Mouse (Mus musculus) ES-Bruce4 (cell line): ENCODE results near the gene Tmem218. TPM values are rescaled to one million over a fixed set of nuclear protein-coding genes. Genes with fewer than 3 reads are reported as not detected.
A peak's percentile ranks its signal among the peaks of the same experiment; 100 is the strongest.

ENCODE experiments used
- H3K27ac ChIP-seq: 2 replicates; pipeline ENCODE4 v1.5.1; 2012; ENCODE audit warnings: low read length, inconsistent platforms; ENCODE audit not compliant: insufficient read depth
- H3K27me3 ChIP-seq: 2 replicates; pipeline ENCODE4 v1.6.1; 2012; ENCODE audit warnings: mild to moderate bottlenecking, low read length, inconsistent platforms; ENCODE audit not compliant: control insufficient read depth, poor library complexity, insufficient read depth, severe bottlenecking
- H3K36me3 ChIP-seq: 2 replicates; pipeline ENCODE4 v1.6.1; 2012; ENCODE audit warnings: inconsistent platforms, mild to moderate bottlenecking, low read length, moderate library complexity; ENCODE audit not compliant: control insufficient read depth, poor library complexity, insufficient read depth, severe bottlenecking
- H3K4me1 ChIP-seq: one replicate; pipeline ENCODE4 v1.8.1; 2011; ENCODE audit warnings: low read length; ENCODE audit not compliant: control insufficient read depth, insufficient read depth
- H3K4me3 ChIP-seq: 2 replicates; pipeline ENCODE4 v1.5.1; 2011; ENCODE audit warnings: low read depth, mild to moderate bottlenecking, low read length
- H3K9ac ChIP-seq: 2 replicates; pipeline ENCODE4 v1.6.1; 2012; ENCODE audit warnings: low read depth, mild to moderate bottlenecking, inconsistent platforms; ENCODE audit not compliant: poor library complexity, severe bottlenecking
- H3K9me3 ChIP-seq: replicated peaks from 2 replicates; pipeline ENCODE4 v1.6.1; 2012; ENCODE audit warnings: mild to moderate bottlenecking, low read length, inconsistent platforms; ENCODE audit not compliant: control insufficient read depth, poor library complexity, insufficient read depth, severe bottlenecking
- CTCF ChIP-seq: IDR thresholded peaks from one replicate; pipeline ENCODE4 v1.8.1; 2011; ENCODE audit warnings: low read depth, low read length
- EP300 ChIP-seq: IDR thresholded peaks from 2 replicates; pipeline ENCODE4 v1.6.1; 2011; ENCODE audit warnings: low read depth, low read length; ENCODE audit not compliant: insufficient read depth
- POLR2A ChIP-seq: IDR thresholded peaks from one replicate; pipeline ENCODE4 v1.8.1; 2011; ENCODE audit warnings: low read length; ENCODE audit not compliant: insufficient read depth
- polyA plus RNA-seq: library from polyadenylated mRNA; stranded (reverse); fragments of >200 nt; gene quantifications from 2 replicates; pipeline ENCODE4 v1.2.4, GENCODE M21; 2011; ENCODE audit warnings: low read depth; ENCODE audit not compliant: missing spikeins, insufficient read depth, insufficient read length

Gene Tmem218
- 3.6 and 4.1 TPM in 2 replicates for polyA plus RNA-seq

GRCm38 (mm10) chr9:37207929-37208411, at the start of gene Tmem218:
Gene Tmem218, plus strand, starts transcription at chr9:37208223.
- H3K4me3 ChIP-seq: peak within 1 kb of the TSS; percentile 92
- peak within 1 kb of the TSS; percentile 49 for H3K9ac ChIP-seq
- no peaks in the 10 kb centered on the region for H3K9me3 ChIP-seq
- H3K36me3 ChIP-seq: no peaks in the 10 kb centered on the region
- TF ChIP-seq EP300 (no peak), CTCF (no peak), POLR2A (no peak)
- peaks cover 3% of the 10 kb centered on the region for H3K4me1 ChIP-seq
- H3K27ac ChIP-seq: 0 out of 2 replicates have a peak within 1 kb of the TSS, but pooled peaks have one; percentile 32
- no peaks in the 10 kb centered on the region for H3K27me3 ChIP-seq

DNA sequence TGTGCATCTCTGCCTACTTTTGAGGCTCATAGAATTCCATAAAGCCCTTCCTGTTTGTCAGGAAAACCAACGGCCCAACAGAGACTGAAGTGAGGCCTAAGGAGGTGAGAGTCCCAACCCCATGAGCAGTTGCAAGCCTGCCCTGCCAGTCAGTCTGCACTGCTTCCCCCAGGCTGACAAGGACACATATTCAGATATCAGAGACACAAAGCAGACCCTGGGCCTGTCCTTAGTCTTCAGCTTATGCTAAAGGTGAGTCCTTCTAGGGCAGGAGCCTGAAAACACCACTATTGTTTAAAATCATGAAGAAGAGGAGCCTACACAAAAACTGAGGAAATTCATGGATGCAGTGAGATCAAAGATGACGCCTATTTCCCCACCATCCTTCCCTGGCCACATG, 47.3 kb upstream of the Tmem218 start:
- no peaks in the 10 kb centered on the region for H3K4me1 ChIP-seq
- no peaks in the 10 kb centered on the region for H3K36me3 ChIP-seq
- no peak overlapping the region for H3K9ac ChIP-seq
- no peaks in the 10 kb centered on the region for H3K9me3 ChIP-seq
- no peak overlapping the region for H3K4me3 ChIP-seq
- no peak overlapping the region for H3K27ac ChIP-seq
- H3K27me3 ChIP-seq: no peaks in the 10 kb centered on the region
- no peak for TF ChIP-seq EP300

DNA sequence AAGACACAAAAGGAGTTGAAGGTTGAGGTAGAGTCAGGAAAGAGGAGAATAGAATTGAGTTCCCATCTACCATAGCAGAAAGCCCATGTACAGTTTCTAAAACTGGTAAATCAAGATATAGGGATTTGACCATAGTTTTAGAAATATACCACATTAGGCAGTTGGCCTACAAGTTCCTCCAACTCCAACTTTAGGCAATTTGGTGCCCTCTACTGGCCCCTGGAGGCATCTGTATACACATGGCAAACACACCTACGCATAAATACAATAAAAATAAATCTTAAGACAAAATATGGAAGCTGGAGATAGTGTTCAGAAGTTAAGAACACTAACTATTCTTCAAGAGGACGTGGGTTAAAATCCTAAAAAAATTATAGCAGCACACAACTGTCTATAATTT, 41.1 kb upstream of the Tmem218 start:
- Histone ChIP-seq H3K9ac (no peak overlapping the region), H3K9me3 (no peaks in the 10 kb centered on the region), H3K4me1 (no peaks in the 10 kb centered on the region), H3K27me3 (no peaks in the 10 kb centered on the region), H3K36me3 (no peaks in the 10 kb centered on the region), H3K4me3 (no peak overlapping the region), H3K27ac (no peak overlapping the region)
- TF ChIP-seq CTCF: peak; percentile 21
- no peak for TF ChIP-seq POLR2A
- TF ChIP-seq EP300: no peak

GRCm38 (mm10) chr9:37173376-37173775, 34.6 kb upstream of the Tmem218 start:
- H3K4me3 ChIP-seq: no peak overlapping the region
- no peak overlapping the region for H3K27ac ChIP-seq
- H3K9ac ChIP-seq: no peak overlapping the region
- H3K4me1 ChIP-seq: no peaks in the 10 kb centered on the region
- TF ChIP-seq CTCF (no peak), POLR2A (no peak), EP300 (no peak)
- H3K36me3 ChIP-seq: no peaks in the 10 kb centered on the region
- no peaks in the 10 kb centered on the region for H3K9me3 ChIP-seq
- H3K27me3 ChIP-seq: no peaks in the 10 kb centered on the region

GRCm38 (mm10) chr9:37176002-37176401, 32.0 kb upstream of the Tmem218 start:
- H3K4me1 ChIP-seq: no peaks in the 10 kb centered on the region
- TF ChIP-seq CTCF (no peak), POLR2A (no peak), EP300 (no peak)
- no peak overlapping the region for H3K27ac ChIP-seq
- H3K4me3 ChIP-seq: no peak overlapping the region
- H3K27me3 ChIP-seq: no peaks in the 10 kb centered on the region
- no peak overlapping the region for H3K9ac ChIP-seq
- H3K36me3 ChIP-seq: no peaks in the 10 kb centered on the region
- no peaks in the 10 kb centered on the region for H3K9me3 ChIP-seq

GRCm38 (mm10) chr9:37177107-37177506, 30.9 kb upstream of the Tmem218 start:
- Histone ChIP-seq H3K36me3 (no peaks in the 10 kb centered on the region), H3K9me3 (no peaks in the 10 kb centered on the region), H3K27me3 (no peaks in the 10 kb centered on the region), H3K27ac (no peak overlapping the region), H3K4me1 (no peaks in the 10 kb centered on the region), H3K4me3 (no peak overlapping the region), H3K9ac (no peak overlapping the region)
- TF ChIP-seq CTCF: peak; percentile 90
- no peak for TF ChIP-seq POLR2A
- TF ChIP-seq EP300: peak; percentile 71; the same call in 1 of the 2 replicates
